Mouse (Mus musculus) R1 (cell line): Measurements from ENCODE around the gene Pdpk1.

Source experiments
- DNase-seq: peaks from one replicate; pipeline ENCODE4 v3.0.0-alpha.2; 2018; ENCODE audit warnings: low read depth, low spot score

Gene Pdpk1

GRCm38 (mm10) chr17:24150824-24151223 lies at the start of gene Pdpk1:
TSS of gene Pdpk1 (minus strand) at chr17:24150924.
- no peak for DNase-seq

- peak; percentile 77 for DNase-seq
Observed at GRCm38 (mm10) chr17:24199741-24200140, 49.0 kb upstream of the Pdpk1 start.

GRCm38 (mm10) chr17:24199252-24199651 lies 48.5 kb upstream of the Pdpk1 start:
- DNase-seq: no peak

GRCm38 (mm10) chr17:24197032-24197824 lies 46.5 kb upstream of the Pdpk1 start:
- DNase-seq: no peak

- peak; percentile 57 for DNase-seq
Observed at GRCm38 (mm10) chr17:24195349-24195748, 44.6 kb upstream of the Pdpk1 start.

GRCm38 (mm10) chr17:24193769-24194168 lies 43.0 kb upstream of the Pdpk1 start:
- no peak for DNase-seq

GRCm38 (mm10) chr17:24193268-24193667 lies 42.5 kb upstream of the Pdpk1 start:
- DNase-seq: peak; percentile 61

- no peak for DNase-seq
Observed at GRCm38 (mm10) chr17:24192848-24193247, 42.1 kb upstream of the Pdpk1 start.

GRCm38 (mm10) chr17:24191481-24191880 lies 40.8 kb upstream of the Pdpk1 start:
- no peak for DNase-seq

- DNase-seq: no peak
Observed at GRCm38 (mm10) chr17:24190934-24191333, 40.2 kb upstream of the Pdpk1 start.

GRCm38 (mm10) chr17:24174259-24174658 lies 23.5 kb upstream of the Pdpk1 start:
- no peak for DNase-seq

GRCm38 (mm10) chr17:24173423-24173822 lies 22.7 kb upstream of the Pdpk1 start:
- peak; percentile 85 for DNase-seq

- no peak for DNase-seq
Observed at GRCm38 (mm10) chr17:24171738-24172137, 21.0 kb upstream of the Pdpk1 start.

GRCm38 (mm10) chr17:24170729-24171128 lies 20.0 kb upstream of the Pdpk1 start:
- no peak for DNase-seq

GRCm38 (mm10) chr17:24170125-24170524 lies 19.4 kb upstream of the Pdpk1 start:
- DNase-seq: no peak

GRCm38 (mm10) chr17:24169317-24170065 lies 18.8 kb upstream of the Pdpk1 start, which contains the start of gene Atp6v0c:
TSS of gene Atp6v0c (minus strand) at chr17:24169702.
- peak; percentile 96 for DNase-seq

- peak; percentile 83 for DNase-seq
Observed at GRCm38 (mm10) chr17:24168590-24169277, 18.0 kb upstream of the Pdpk1 start.

GRCm38 (mm10) chr17:24167891-24168505 lies 17.3 kb upstream of the Pdpk1 start:
- DNase-seq: no peak

- DNase-seq: no peak
Observed at GRCm38 (mm10) chr17:24167120-24167519, 16.4 kb upstream of the Pdpk1 start.

- no peak for DNase-seq
Observed at GRCm38 (mm10) chr17:24164566-24165259, 14.0 kb upstream of the Pdpk1 start.
